Mouse (Mus musculus) limb, embryonic 15.5 days (tissue): ENCODE results near the gene Ric1. TPM values are rescaled to one million over a fixed set of nuclear protein-coding genes. Genes with fewer than 3 reads are reported as not detected.

Source experiments
- ATAC-seq: fragments of 200-750 bp; cut with Nextera tagmentation; 2 replicates; pipeline ENCODE4 v1.8.0; 2017; ENCODE audit warnings: low read depth, moderate TSS enrichment; ENCODE audit not compliant: insufficient number of reproducible peaks, low FRiP score, low TSS enrichment
- H3K27ac ChIP-seq: fragments of 300-500 bp; sonication (generic); 2 replicates; pipeline ENCODE4 v1.5.1; 2015; ENCODE audit warnings: moderate library complexity, mild to moderate bottlenecking, inconsistent platforms
- H3K27me3 ChIP-seq: fragments of 300-500 bp; sonication (generic); 2 replicates; pipeline ENCODE4 v1.6.1; 2015; ENCODE audit warnings: inconsistent platforms
- H3K36me3 ChIP-seq: fragments of 300-500 bp; sonication (generic); 2 replicates; pipeline ENCODE4 v1.6.1; 2015; ENCODE audit warnings: inconsistent platforms
- H3K4me1 ChIP-seq: fragments of 300-500 bp; sonication (generic); 2 replicates; pipeline ENCODE4 v1.6.1; 2015; ENCODE audit warnings: inconsistent platforms
- H3K4me2 ChIP-seq: fragments of 300-500 bp; sonication (generic); 2 replicates; pipeline ENCODE4 v1.6.1; 2015; ENCODE audit warnings: mild to moderate bottlenecking, inconsistent platforms
- H3K4me3 ChIP-seq: fragments of 300-500 bp; sonication (generic); 2 replicates; pipeline ENCODE4 v1.5.1; 2015; ENCODE audit warnings: mild to moderate bottlenecking, inconsistent platforms
- H3K9ac ChIP-seq: fragments of 300-500 bp; sonication (generic); 2 replicates; pipeline ENCODE4 v1.6.1; 2015; ENCODE audit warnings: inconsistent platforms
- H3K9me3 ChIP-seq: fragments of 300-500 bp; sonication (generic); 2 replicates; pipeline ENCODE4 v1.6.1; 2016; ENCODE audit warnings: inconsistent platforms
- WGBS: fragments of 180-500 bp; shearing (Covaris S2); methylation state at CpG from one replicate; pipeline ENCODE4 v1.1.7; 2015; 5-methylcytosine and 5-hydroxymethylcytosine counted together
- polyA plus RNA-seq: library from polyadenylated mRNA; unstranded; fragments of >200 nt; fragmentation: Nextera tagmentation; extraction: Ambion mirVana; gene quantifications from 2 replicates; pipeline ENCODE4 v1.2.1, GENCODE M21; 2015

Ric1 gene
- polyA plus RNA-seq, 1 experiment from 2014 or later: 19.8 TPM

DNA sequence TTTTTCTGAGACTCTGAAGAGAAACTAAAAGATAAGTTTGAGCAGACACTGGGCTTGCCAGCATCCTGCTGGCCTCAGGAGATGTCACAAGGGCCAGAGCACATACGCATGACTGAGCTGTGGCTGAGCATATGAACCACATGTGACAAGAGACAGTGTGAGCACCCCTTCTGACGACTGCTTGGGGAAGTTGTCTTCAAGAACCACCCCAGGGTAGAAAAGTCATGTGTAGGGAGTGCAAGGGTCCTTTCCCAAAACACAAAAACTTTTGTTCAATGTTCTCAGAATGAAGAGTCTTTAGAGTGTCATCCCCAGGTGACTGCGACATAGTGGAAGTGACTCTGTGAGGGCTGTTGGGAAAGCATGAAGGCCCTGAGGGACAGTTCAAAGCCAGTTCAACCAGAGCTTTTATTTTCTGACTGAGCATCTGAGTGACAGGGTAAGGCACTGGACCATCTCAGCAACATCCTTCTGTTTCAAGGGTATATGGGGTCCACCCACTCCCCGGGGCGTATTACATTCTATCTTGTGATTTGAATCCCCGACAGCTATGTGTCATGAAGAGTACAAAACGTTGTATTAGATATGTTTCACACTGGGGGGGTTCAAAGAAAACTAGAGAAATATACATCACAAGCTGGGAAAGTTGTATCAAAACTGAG, 35.4 kb upstream of the Ric1 start:
- Histone ChIP-seq H3K27me3 (no peaks in the 10 kb centered on the region), H3K36me3 (no peaks in the 10 kb centered on the region), H3K4me1 (no peaks in the 10 kb centered on the region), H3K4me2 (no peak overlapping the region), H3K9ac (no peak overlapping the region), H3K27ac (no peak overlapping the region), H3K9me3 (no peaks in the 10 kb centered on the region), H3K4me3 (no peak overlapping the region)
- ATAC-seq: no peak
- WGBS: 81% methylated on average over 7 of the region's 7 CpGs

DNA sequence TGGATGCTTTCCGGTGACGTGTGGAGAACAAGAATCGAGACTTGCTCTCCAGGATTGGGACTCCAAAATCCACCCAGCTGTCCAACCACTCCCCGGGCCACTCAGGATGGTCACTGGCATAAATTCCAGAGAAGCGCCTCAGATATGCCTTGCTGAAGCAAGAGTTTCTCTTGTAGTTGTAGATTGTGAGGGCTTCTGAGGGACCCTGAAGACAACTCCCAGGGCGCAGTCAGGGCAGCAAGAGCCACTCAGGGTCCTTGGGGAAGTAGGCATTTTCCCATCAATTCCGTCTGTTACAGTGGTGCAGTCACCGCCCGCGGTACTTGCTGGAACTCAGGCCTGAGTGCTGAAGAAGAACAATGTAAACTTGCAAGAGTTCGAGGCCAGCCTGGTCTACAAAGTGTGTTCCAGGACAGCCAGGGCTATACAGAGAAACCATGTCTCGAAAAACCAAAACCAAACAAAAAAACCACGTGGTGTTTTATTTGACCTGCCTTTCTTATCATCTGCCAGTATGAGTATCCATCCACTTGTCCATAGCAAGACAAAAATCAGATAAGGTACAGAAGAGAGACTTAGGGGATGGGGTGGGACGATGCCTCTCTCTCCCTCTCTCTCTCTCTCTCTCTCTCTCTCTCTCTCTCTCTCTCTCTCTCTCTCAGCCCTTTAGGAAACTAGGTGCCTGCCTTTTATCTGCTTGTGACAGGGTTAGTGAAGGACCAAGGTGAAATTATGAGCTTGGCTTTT, 34.6 kb upstream of the Ric1 start:
- 86% methylated on average over 14 of the region's 14 CpGs for WGBS
- H3K36me3 ChIP-seq: no peaks in the 10 kb centered on the region
- no peak overlapping the region for H3K4me2 ChIP-seq
- H3K27me3 ChIP-seq: no peaks in the 10 kb centered on the region
- H3K4me3 ChIP-seq: no peak overlapping the region
- no peak for ATAC-seq
- no peak overlapping the region for H3K27ac ChIP-seq
- no peak overlapping the region for H3K9ac ChIP-seq
- H3K9me3 ChIP-seq: no peaks in the 10 kb centered on the region
- H3K4me1 ChIP-seq: no peaks in the 10 kb centered on the region

DNA sequence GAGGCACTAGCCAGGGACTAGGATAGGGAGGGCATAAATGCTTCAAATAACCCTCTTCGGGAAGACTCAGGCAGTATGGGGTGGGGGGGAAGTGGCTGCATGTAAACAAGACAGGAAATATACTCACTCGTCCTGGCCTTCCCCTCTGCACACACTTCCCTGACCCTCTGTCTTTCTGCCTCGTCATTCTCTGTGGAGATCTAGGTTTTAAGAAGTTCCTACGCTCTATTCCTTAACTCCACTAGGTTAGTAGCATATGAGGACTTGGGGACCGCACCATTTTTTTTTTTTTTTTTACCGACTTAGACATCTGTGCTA, 34.0 kb upstream of the Ric1 start:
- Histone ChIP-seq H3K4me3 (no peak overlapping the region), H3K27ac (no peak overlapping the region), H3K27me3 (no peaks in the 10 kb centered on the region), H3K4me2 (no peak overlapping the region), H3K4me1 (no peaks in the 10 kb centered on the region), H3K9ac (no peak overlapping the region), H3K36me3 (no peaks in the 10 kb centered on the region), H3K9me3 (no peaks in the 10 kb centered on the region)
- no peak for ATAC-seq
- 45% methylated on average over 6 of the region's 6 CpGs for WGBS

DNA sequence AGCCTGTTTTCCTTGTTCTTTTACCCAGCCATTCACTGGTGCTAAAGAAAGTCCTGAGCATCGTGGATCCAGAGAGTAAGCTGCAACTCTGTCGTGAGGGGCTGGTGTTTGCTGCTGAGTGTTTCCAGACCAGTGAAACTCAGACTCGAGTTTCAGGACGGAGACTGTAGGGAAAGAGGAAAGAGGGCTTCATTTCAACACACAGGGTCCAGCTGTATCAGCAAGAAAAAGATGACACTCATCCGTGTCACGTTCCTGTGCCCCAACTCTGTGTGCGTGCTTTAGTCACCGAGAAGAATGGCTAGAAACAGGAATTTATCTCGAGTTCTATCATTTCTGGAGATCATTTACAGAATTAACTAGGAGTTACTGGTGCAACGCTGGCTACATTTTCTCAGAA, 33.7 kb upstream of the Ric1 start:
- Histone ChIP-seq H3K9ac (no peak overlapping the region), H3K27me3 (no peaks in the 10 kb centered on the region), H3K9me3 (no peaks in the 10 kb centered on the region), H3K4me3 (no peak overlapping the region), H3K27ac (no peak overlapping the region), H3K4me1 (no peaks in the 10 kb centered on the region), H3K36me3 (no peaks in the 10 kb centered on the region), H3K4me2 (no peak overlapping the region)
- WGBS: 54% methylated on average over 10 of the region's 10 CpGs
- ATAC-seq: no peak

DNA sequence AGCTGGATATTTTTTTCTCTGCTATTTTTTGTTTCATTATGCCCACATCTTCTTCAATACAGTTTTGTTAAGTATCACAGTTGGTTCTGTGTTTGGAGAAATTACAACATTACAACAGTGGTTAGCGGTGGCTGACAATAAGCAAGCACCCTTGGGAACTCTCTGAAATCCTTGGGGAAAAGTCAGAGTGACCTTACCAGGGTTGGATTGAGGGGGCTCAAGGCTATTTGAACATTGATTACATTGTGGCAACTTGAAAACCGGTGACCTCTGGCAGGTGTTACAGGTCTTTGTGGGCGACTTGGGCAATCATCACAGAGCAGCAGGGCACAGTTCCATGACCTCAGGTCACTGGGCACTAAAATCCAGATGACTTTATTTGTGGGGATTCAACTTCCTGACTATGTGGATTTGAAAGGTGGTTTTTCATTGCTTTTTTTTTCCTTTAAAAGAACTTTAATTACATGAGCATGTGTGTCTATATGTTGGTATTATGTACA, 32.2 kb upstream of the Ric1 start:
- H3K27me3 ChIP-seq: no peaks in the 10 kb centered on the region
- no peaks in the 10 kb centered on the region for H3K36me3 ChIP-seq
- H3K4me3 ChIP-seq: no peak overlapping the region
- no peak overlapping the region for H3K9ac ChIP-seq
- no peaks in the 10 kb centered on the region for H3K4me1 ChIP-seq
- no peak for ATAC-seq
- WGBS: 72% methylated on average over 3 of the region's 3 CpGs
- H3K9me3 ChIP-seq: no peaks in the 10 kb centered on the region
- no peak overlapping the region for H3K27ac ChIP-seq
- no peak overlapping the region for H3K4me2 ChIP-seq

DNA sequence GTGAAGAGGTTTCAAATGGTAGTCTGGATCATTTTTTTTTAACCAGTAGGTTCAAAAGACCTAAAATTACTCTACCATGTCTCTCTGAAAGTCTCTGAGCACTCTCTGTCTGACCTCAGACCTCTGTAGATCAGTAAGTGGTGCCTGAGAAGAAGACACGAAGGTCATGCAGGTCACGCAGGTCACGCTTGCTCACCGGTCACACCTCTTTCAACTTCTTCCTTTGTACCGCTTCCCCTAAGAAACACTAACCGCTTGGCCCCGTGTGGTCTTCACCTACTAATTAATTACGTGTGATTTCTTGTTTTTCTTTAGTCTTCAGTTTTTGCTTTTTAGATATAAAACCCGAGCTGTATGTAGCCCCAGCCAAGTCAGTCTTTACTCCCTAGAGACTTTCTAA, 30.6 kb upstream of the Ric1 start:
- no peak overlapping the region for H3K4me2 ChIP-seq
- WGBS: 67% methylated on average over 9 of the region's 9 CpGs
- no peak for ATAC-seq
- no peak overlapping the region for H3K27ac ChIP-seq
- no peaks in the 10 kb centered on the region for H3K27me3 ChIP-seq
- no peak overlapping the region for H3K4me3 ChIP-seq
- H3K9me3 ChIP-seq: no peaks in the 10 kb centered on the region
- H3K4me1 ChIP-seq: no peaks in the 10 kb centered on the region
- H3K36me3 ChIP-seq: no peaks in the 10 kb centered on the region
- no peak overlapping the region for H3K9ac ChIP-seq

DNA sequence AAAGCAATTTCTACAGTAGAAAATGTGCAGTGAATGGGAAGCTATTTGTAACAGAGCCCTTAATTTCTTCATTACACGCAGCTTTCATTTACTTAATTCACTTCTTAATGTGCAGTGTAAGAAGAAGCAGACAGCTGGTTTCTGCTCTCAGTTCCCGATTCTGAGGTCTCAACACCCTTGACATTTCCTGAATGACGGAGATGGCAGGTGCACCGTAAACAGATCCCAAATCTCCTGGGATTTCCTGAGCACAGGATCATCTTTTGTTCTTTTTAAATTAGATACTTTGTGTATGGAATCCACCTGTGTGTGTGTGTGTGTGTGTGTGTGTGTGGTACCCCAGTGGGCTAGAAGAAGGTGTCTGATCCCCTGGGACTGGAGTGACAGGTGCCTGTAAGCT, 27.6 kb upstream of the Ric1 start:
- no peak overlapping the region for H3K9ac ChIP-seq
- 69% methylated on average over 4 of the region's 4 CpGs for WGBS
- no peaks in the 10 kb centered on the region for H3K27me3 ChIP-seq
- no peak overlapping the region for H3K27ac ChIP-seq
- H3K4me1 ChIP-seq: no peaks in the 10 kb centered on the region
- H3K4me2 ChIP-seq: no peak overlapping the region
- no peaks in the 10 kb centered on the region for H3K36me3 ChIP-seq
- ATAC-seq: no peak
- H3K9me3 ChIP-seq: no peaks in the 10 kb centered on the region
- no peak overlapping the region for H3K4me3 ChIP-seq

DNA sequence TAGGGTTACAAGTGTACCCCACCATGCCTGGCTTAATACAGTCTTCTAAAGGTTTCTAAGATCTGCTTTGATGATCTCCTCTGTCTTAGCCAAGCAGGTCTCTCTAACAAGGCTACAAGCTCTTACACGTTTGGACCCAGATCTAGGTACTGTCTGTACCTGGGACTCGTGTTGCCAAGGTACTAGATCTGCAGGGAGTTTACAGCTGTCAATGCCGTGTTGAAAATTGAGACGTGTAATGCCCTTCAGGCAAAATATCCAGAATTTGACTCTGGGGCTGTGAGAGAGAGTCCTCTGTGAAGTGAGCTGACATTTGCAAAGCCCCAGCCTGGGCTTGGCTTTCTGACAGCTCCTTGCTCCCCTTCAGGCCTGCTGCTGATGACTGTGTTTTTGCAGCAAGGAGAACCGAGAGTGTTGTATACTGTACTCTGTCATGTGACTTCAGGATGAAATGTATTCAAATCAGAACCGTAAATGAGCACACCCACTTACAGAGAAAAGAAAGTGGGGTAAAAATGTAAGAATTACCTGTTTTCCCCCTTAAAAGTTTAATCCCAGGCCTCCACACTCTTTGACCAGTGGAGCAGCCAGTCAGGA, 26.0 kb upstream of the Ric1 start:
- Histone ChIP-seq H3K9me3 (no peaks in the 10 kb centered on the region), H3K4me3 (no peak overlapping the region)
- WGBS: 44% methylated on average over 6 of the region's 6 CpGs

DNA sequence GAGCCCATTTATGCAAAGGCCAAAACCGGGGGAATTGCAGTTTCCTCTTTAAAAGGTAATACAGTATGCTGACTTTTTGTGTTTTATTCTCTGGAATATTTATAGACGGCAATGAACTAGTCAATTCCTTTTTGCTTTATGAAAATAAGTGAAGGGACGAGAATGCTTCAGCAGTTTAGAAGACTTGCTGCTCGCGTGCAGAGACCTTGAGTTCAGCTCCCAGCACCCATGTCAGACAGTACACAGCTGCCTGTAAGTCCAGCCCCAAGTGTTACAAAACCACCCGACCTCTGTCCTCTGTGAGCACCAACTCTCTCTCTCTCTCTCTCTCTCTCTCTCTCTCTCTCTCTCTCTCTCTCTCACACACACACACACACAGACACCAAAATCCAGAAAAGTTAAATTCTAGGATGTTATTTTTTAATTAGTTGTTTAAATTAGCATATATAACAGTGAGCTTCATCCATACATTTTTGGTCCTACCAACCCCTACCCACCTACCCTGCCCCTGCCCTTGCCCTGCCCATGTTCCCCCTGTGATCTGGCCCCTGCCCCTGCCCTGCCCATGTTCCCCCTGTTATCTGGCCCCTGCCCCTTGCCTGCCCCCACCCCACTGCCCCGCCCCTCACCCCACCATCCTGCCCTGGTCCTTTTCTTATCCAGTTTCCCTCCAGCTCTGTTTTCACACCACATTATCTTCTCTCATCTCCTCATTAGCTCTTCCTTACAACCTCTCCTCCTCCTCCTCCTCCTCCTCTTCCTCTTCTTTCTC, 25.1 kb upstream of the Ric1 start:
- WGBS: 75% methylated on average over 7 of the region's 7 CpGs
- Histone ChIP-seq H3K36me3 (no peaks in the 10 kb centered on the region), H3K4me3 (no peak overlapping the region), H3K4me1 (no peaks in the 10 kb centered on the region), H3K27me3 (no peaks in the 10 kb centered on the region), H3K9ac (no peak overlapping the region), H3K4me2 (no peak overlapping the region), H3K27ac (no peak overlapping the region), H3K9me3 (no peaks in the 10 kb centered on the region)
- ATAC-seq: no peak

More for the DNA sequence above, 26.0 kb upstream of the Ric1 start:
- H3K4me2 ChIP-seq: no peak overlapping the region
- no peak for ATAC-seq
- H3K9ac ChIP-seq: no peak overlapping the region
- H3K4me1 ChIP-seq: no peaks in the 10 kb centered on the region
- no peak overlapping the region for H3K27ac ChIP-seq
- no peaks in the 10 kb centered on the region for H3K27me3 ChIP-seq
- no peaks in the 10 kb centered on the region for H3K36me3 ChIP-seq

DNA sequence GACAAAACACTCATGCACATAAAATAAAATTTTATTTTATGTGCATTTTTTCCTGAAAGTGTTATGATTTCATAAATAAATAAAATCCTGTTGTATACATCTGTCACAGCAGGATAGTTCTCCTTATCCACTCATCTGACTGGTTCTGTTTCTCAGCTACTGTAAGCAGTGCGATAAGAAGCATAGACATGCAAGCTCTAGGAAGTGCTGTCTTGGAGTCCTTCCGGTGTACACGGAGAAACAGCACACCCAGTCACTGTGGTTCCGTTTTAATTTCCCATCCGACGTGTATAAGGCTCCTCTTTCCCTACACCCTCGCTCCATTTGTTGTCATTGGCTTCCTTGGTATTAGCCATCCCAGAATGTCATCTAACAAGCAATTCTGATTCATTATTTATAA, 24.2 kb upstream of the Ric1 start:
- 70% methylated on average over 7 of the region's 7 CpGs for whole genome bisulfite sequencing
- ATAC-seq: no peak

DNA sequence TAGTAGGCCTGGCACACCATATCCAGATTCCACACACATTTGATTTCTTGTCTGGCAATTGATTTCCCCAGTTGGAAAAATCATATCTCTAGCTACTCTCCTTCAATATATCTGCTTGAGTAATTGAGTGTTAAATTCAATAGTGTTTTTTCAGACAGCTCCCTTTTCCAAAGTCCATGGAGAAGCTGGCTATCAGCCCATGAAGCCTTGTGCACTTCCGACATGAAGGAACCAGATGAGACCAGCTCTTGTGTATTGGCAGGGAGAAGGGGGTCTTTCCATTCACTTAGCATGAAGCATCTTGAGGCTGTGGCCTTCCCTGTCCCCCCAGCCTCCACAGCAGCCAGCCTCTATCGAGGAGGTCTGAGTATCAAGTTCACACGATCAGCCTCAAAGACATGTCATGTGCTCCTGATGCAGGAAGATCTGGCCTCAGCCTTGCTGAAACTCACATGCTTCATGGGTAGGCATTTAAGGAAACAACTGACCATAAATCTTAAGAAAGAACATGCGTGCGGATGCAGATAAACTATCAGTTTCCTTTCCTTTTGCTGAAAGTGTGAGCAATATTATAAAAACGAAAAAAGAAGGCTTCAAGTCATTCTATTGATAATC, 23.1 kb upstream of the Ric1 start:
- ATAC-seq: no peak
- no peak overlapping the region for H3K9ac ChIP-seq
- H3K4me3 ChIP-seq: no peak overlapping the region
- H3K36me3 ChIP-seq: no peaks in the 10 kb centered on the region
- no peaks in the 10 kb centered on the region for H3K9me3 ChIP-seq
- 68% methylated on average over 6 of the region's 6 CpGs for WGBS
- H3K4me2 ChIP-seq: no peak overlapping the region
- H3K27me3 ChIP-seq: no peaks in the 10 kb centered on the region
- H3K4me1 ChIP-seq: no peaks in the 10 kb centered on the region
- no peak overlapping the region for H3K27ac ChIP-seq

More for the DNA sequence above, 24.2 kb upstream of the Ric1 start:
- no peak overlapping the region for H3K4me3 ChIP-seq
- no peaks in the 10 kb centered on the region for H3K36me3 ChIP-seq
- H3K4me2 ChIP-seq: no peak overlapping the region
- no peaks in the 10 kb centered on the region for H3K9me3 ChIP-seq
- H3K27me3 ChIP-seq: no peaks in the 10 kb centered on the region
- no peak overlapping the region for H3K27ac ChIP-seq
- H3K4me1 ChIP-seq: no peaks in the 10 kb centered on the region
- no peak overlapping the region for H3K9ac ChIP-seq
